Mouse (Mus musculus) midbrain, embryonic 14.5 days (tissue): Measurements from ENCODE around the gene Supt16. TPM values are rescaled to one million over a fixed set of nuclear protein-coding genes. Genes with fewer than 3 reads are reported as not detected.

Experiments
- ATAC-seq: fragments of 200-750 bp; cut with Nextera tagmentation; 2 replicates; pipeline ENCODE4 v1.8.0; 2017; ENCODE audit warnings: moderate number of reproducible peaks, moderate library complexity; ENCODE audit not compliant: low FRiP score, low TSS enrichment
- DNase-seq: peaks from one replicate; pipeline ENCODE4 v3.0.0-alpha.2; 2015
- H3K27ac ChIP-seq: fragments of 300-500 bp; sonication (generic); replicated peaks from 2 replicates; pipeline ENCODE4 v1.5.1; 2014; ENCODE audit warnings: mild to moderate bottlenecking, low read depth, low read length, moderate library complexity
- H3K27me3 ChIP-seq: fragments of 300-500 bp; sonication (generic); 2 replicates; pipeline ENCODE4 v1.6.1; 2014; ENCODE audit warnings: low read length, control low read depth, mixed read lengths; ENCODE audit not compliant: control insufficient read depth, insufficient read depth
- H3K36me3 ChIP-seq: fragments of 300-500 bp; sonication (generic); 2 replicates; pipeline ENCODE4 v1.6.1; 2014; ENCODE audit warnings: low read length, control low read depth; ENCODE audit not compliant: control insufficient read depth, insufficient read depth
- H3K4me1 ChIP-seq: fragments of 300-500 bp; sonication (generic); 2 replicates; pipeline ENCODE4 v1.6.1; 2014; ENCODE audit warnings: mild to moderate bottlenecking, antibody characterized with exemption, low read length, control low read depth; ENCODE audit not compliant: control insufficient read depth, insufficient read depth
- H3K4me2 ChIP-seq: fragments of 300-500 bp; sonication (generic); 2 replicates; pipeline ENCODE4 v1.6.1; 2014; ENCODE audit warnings: mild to moderate bottlenecking, low read length, moderate library complexity
- H3K4me3 ChIP-seq: fragments of 300-500 bp; sonication (generic); replicated peaks from 2 replicates; pipeline ENCODE4 v1.5.1; 2014; ENCODE audit warnings: low read depth, low read length
- H3K9ac ChIP-seq: fragments of 300-500 bp; sonication (generic); replicated peaks from 2 replicates; pipeline ENCODE4 v1.6.1; 2014; ENCODE audit warnings: mild to moderate bottlenecking, low read length, moderate library complexity
- H3K9me3 ChIP-seq: fragments of 300-500 bp; sonication (generic); 2 replicates; pipeline ENCODE4 v1.6.1; 2016; ENCODE audit warnings: low read length, control low read depth, mixed read lengths; ENCODE audit not compliant: control insufficient read depth
- WGBS: fragments of 180-500 bp; shearing (Covaris S2); extraction: QIAGEN DNeasy Blood & Tissue Kit; methylation state at CpG from one replicate; pipeline ENCODE4 v1.1.7; 2014; 5-methylcytosine and 5-hydroxymethylcytosine counted together
- polyA plus RNA-seq: library from polyadenylated mRNA; unstranded; fragments of >200 nt; fragmentation: Nextera tagmentation; extraction: Ambion mirVana; gene quantifications from 2 replicates; pipeline ENCODE4 v1.2.1, GENCODE M21; 2014

The Supt16 gene
- polyA plus RNA-seq, 1 experiment from 2014 or later, result 74.9 TPM

GRCm38 (mm10) chr14:52114101-52114500, 83.1 kb downstream of the Supt16 start:
- peaks cover 3% of the 10 kb centered on the region; the same call in 1 of the 2 replicates for H3K4me1 ChIP-seq
- H3K9me3 ChIP-seq, result no peaks in the 10 kb centered on the region
- H3K27me3 ChIP-seq, result no peaks in the 10 kb centered on the region
- H3K4me2 ChIP-seq, result no peak overlapping the region
- H3K4me3 ChIP-seq, result no peak overlapping the region
- no peak overlapping the region for H3K9ac ChIP-seq
- H3K27ac ChIP-seq, result no peak overlapping the region
- H3K36me3 ChIP-seq, result no peaks in the 10 kb centered on the region
- ATAC-seq (no peak), DNase-seq (no peak)
- 71% methylated on average over 1 of the region's 1 CpGs for WGBS

Other genes starting within 250 kb of the Supt16 start
- 72.8 and 75.8 TPM in 2 replicates for gene Arhgef40, start 212.7 kb downstream of the Supt16 start, polyA plus RNA-seq
- 0.37 and 0.39 TPM in 2 replicates for gene Tmem253, start 181.8 kb downstream of the Supt16 start, polyA plus RNA-seq
- 41.6 and 46.9 TPM in 2 replicates for gene Zfp219, start 176.7 kb downstream of the Supt16 start, polyA plus RNA-seq
- not detected in 2 replicates for gene Olfr221, start 155.0 kb downstream of the Supt16 start, polyA plus RNA-seq
- 473 and 549 TPM in 2 replicates for gene Hnrnpc, start 93.4 kb downstream of the Supt16 start, polyA plus RNA-seq
- 39.5 and 57.3 TPM in 2 replicates for gene Rpgrip1, start 86.7 kb downstream of the Supt16 start, polyA plus RNA-seq
- gene Chd8, start 60.4 kb upstream of the Supt16 start, polyA plus RNA-seq, result 47.5 and 53.4 TPM in 2 replicates
- 52.6 and 56.1 TPM in 2 replicates for gene Tox4, start 81.7 kb upstream of the Supt16 start, polyA plus RNA-seq
- gene Rab2b, start 82.1 kb upstream of the Supt16 start, polyA plus RNA-seq, result 60.4 and 65.7 TPM in 2 replicates
- gene Mettl3, start 107.7 kb upstream of the Supt16 start, polyA plus RNA-seq, result 39.8 and 42.8 TPM in 2 replicates
- 40.1 and 55.6 TPM in 2 replicates for gene Sall2, start 131.3 kb upstream of the Supt16 start, polyA plus RNA-seq
- gene Olfr1513, start 159.0 kb upstream of the Supt16 start, polyA plus RNA-seq, result not detected in 2 replicates
- gene Olfr1512, start 181.8 kb upstream of the Supt16 start, polyA plus RNA-seq, result not detected in 2 replicates
- 0.15 TPM in 1 of 2 replicates, not detected in the other for gene Olfr1511, start 200.0 kb upstream of the Supt16 start, polyA plus RNA-seq
- not detected in 2 replicates for gene Olfr1510, start 217.0 kb upstream of the Supt16 start, polyA plus RNA-seq
- not detected in 2 replicates for gene Olfr1509, start 245.6 kb upstream of the Supt16 start, polyA plus RNA-seq